Mouse (Mus musculus) gastrocnemius, postnatal 14 days (tissue): ENCODE measurements around the gene Gm10644. TPM values are rescaled to one million over a fixed set of nuclear protein-coding genes. Genes with fewer than 3 reads are reported as not detected.

Experiments
- DNase-seq: peaks from one replicate; pipeline ENCODE4 v3.0.0; 2021; ENCODE audit warnings: mixed read lengths
- intact Hi-C: fragments of 180-260 bp; cut with DNase I; formaldehyde crosslinking; loops from one replicate; pipeline ENCODE4 v1.15.1; 2025; ENCODE audit warnings: low total_unique reads
- microRNA-seq, 2 experiments: library from miRNA; unstranded; fragments of <30 nt; microRNA quantifications; one replicate each; pipeline ENCODE4 v1.2.0; 2021
- total RNA-seq, 2 experiments: library from RNA; stranded (reverse); gene quantifications; 2 replicates each; pipeline ENCODE4 v1.2.3; 2021

The Gm10644 gene
- total RNA-seq, 2 experiments from 2014 or later = 0.11 to 0.14 TPM

DNA sequence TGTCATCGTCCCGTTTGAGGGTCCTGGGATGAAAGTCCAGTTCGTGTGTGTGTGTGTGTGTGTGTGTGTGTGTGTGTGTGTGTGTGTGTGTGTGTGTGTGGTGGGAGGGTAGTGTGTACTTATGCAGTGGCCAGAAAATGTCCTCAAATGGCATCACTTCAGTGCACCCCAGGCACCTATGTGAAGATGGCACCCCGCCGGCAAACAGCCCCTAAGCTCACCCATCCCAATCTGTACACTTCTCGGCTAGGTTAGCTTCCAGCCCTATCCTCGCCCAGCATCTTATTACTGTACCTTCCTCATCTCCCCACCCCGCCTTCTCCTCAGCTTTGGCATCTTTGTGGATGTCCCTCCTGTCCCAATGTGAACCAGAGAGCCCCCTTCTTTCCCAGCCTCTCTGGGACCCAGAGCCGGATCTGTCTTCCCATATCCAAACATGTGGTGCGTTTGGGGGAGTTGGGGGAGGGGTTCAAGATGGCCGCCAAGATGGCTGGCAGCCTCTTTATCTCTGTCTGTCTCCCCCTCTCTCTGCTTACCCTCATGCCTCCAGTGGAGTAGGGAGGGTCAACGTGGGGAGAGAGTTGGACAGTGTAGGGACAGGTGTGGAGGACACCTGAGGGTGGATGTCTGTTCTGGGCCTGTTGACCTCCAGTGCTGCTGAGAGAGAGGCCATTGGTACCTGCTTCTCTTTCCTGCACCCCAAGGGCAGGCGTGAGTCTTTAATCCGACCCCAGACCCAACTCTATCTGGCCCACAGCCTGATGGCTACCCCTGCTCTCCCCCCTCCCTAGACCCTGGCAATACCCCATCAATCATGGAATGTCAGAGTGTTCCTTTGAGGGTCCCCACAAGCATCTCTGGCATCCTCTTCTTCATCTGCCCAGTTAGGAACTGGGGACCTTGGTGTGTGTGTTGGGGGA lies 53.2 kb downstream of the Gm10644 start:
- intact Hi-C loops = no loop called here
- DNase-seq = no peak

DNA sequence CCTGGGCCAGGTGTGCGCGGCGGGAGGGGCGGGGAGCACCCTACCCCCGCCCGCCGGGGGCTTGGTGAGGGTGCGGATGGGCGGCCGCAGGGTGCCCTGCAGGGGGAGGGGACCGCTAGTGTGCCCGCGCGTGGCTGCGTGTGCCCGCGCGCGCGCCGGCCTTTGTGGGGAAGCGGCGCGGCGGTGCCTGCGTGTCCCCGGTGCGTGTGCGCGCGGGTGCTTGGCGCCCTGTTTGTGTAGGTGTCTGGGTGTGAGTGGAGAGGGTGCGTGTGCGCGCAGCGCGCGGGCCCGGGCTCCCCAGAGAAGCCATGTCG lies 54.1 kb downstream of the Gm10644 start:
- DNase-seq = no peak
- intact Hi-C loops = no loop called here

DNA sequence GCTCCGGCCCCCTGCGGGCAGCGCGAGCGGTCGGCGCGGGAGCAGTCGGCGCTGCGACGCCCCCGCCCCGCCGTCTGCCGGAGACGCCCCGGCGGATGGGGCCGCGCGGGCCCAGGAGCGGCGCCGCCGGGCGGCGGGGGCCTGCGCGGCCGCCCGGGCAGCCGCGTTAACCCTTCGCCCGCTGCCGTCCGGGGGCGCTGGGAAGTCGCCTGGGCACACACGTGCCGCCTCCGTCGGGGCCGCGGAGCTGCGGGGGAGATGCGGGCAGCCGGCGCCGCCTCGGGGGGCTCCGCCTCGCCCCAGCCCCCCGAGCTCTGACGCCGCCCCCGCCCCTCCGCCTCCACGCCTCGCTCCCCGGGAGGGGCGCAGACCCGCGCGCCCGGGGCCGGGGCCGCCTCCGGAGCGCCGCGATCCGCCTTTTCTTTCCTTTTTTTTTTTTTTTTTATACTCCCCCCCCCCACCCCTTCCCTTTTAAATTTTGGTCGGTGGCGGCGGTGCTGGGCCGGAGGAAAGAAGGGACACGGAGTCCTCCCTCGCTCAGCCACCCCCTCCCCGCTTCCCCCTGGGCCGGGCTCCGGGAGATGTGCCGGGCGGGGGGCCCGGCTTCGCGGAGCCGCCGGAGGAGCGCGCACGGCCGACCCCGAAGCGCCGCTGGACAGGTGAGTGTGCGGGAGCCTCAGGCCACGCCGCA lies 54.6 kb downstream of the Gm10644 start:
- intact Hi-C loops = no loop called here
- no peak for DNase-seq

DNA sequence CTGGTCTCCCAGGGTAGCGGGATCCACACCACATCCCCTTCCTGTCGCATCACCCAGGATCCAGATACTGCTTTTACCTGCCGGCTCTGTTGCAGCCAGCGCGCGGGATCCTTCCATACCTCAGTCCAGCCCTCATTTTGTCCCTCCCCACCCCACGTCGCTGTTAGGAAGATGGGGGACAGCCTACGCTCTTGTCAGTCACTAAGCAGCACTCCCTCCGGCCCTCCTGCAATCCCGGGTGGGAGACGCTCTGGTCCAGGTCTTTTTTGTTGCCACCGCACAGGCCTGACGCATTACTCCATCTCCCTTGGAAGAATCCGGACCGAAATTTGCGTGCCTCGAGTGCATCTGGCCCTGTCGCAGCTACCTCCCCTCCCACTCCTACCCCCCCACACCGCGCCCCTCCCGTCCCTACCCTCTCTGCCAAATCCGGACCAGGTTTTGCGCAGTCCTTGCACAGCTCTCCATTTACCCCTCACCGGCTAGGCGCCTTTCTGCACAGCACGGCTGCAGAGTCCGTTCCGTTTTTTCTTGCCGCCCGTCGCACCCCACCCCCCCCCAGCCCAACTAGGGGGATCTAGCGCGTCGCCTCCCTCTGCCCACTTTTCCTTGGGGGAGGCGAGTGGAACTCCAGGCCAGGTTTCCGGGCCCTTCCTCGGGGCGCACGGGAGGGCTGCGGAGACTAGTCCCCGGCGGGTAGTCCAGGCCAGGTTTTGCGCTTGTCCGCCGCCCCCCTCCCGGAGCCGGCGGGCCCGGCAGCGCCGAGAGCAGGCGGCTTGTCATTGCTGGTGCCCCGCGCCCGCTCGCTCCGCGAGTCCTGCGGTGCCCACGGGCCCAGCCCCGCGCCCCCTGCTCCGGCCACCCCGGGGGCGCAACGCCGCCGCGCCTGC lies 55.4 kb downstream of the Gm10644 start, which contains the start of gene Adgrl1:
Gene Adgrl1 (plus strand): TSS at position 743 of the 890 bp plus-strand sequence.
- peak; percentile 90 for DNase-seq
- intact Hi-C loops = loop anchor here (5.0 kb wide), 1 partner anchor 177 kb away; no protein-coding TSS in a partner anchor

DNA sequence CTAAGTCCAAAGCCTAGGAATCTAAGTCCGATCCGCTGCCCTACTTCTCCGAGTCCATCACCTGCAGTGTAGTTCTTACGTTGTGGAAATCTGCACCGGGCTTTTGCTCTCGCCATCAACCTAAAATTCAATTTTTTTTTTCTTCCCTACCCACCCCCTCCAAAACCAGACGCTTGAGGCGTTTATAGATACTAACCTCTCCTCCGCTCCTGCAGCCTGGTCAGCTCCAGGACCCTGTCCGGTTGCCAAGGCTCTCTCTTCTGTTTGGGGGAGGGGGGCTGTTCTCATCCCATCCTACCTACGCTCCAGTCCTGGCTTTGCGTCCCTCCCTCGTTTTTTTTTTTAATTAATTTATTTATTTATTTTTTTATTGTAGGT lies 56.0 kb downstream of the Gm10644 start:
- intact Hi-C loops = loop anchor here (5.0 kb wide), 1 partner anchor 177 kb away; no protein-coding TSS in a partner anchor

DNA sequence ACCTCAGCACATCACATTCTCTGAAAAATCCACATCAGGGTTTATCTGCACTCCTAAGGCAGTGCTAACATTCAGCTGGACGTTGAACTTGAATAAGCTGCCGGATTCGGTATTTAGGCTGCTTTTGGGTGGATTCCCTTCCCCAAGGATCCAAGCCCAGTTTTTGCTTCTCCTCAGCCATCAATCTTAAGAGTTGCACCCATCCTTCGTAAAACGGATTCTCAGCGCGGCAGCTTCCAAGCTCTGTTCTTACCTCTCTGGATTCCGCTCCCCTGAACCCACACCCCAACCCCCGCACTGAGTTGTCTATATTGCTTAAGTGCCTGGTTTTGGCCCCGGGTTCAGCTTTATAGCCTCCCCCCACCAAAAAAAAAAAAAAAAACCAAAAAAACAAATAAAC lies 56.5 kb downstream of the Gm10644 start:
- no peak for DNase-seq
- intact Hi-C loops = loop anchor here (5.0 kb wide), 1 partner anchor 176 kb away; no protein-coding TSS in a partner anchor

More for the DNA sequence above, 56.0 kb downstream of the Gm10644 start:
- DNase-seq = peak; percentile 66

DNA sequence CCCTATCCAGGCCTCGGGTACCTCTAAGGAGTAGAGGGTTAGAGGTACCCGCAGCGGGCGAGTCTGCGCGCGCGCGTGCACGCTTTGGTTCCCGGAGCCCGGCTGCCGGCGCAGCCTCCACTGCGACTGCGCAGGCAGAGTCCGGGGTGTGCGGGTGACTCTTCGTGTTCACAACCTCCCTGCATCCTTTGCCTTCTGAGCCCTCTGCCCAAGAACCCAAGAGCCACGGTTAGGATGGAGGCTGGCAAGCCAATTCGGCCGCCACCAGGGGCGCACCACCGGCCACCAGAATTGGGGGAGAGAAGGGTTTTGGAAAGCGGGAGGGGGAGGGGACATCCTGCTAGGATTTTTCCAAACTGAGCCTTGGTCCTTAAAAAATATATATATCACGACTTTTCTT lies 57.8 kb downstream of the Gm10644 start:
- peak; percentile 55 for DNase-seq

DNA sequence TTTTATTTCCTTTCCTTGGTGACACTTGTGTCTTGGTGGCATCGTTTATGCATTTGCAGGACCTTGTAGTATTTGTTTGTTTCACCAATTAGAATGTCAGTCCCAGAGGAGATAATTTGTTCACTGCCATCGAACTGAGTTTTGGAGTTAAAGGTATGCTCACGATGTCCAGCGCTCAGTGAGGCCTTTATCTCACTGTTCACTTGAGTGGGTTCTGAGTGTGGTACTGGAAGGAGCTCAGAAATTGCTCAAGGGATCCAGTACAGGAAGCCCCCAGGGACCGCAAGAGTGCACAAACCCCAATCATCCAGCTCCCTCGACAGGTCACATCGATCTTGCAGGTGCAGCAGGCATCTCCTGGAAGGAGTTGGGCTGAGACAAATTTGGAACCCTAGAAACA lies 58.5 kb downstream of the Gm10644 start:
- intact Hi-C loops = loop anchor here (5.0 kb wide), 1 partner anchor 174 kb away; no protein-coding TSS in a partner anchor
- DNase-seq = no peak

More for the DNA sequence above, 57.8 kb downstream of the Gm10644 start:
- intact Hi-C loops = loop anchor here (5.0 kb wide), 1 partner anchor 175 kb away; no protein-coding TSS in a partner anchor

DNA sequence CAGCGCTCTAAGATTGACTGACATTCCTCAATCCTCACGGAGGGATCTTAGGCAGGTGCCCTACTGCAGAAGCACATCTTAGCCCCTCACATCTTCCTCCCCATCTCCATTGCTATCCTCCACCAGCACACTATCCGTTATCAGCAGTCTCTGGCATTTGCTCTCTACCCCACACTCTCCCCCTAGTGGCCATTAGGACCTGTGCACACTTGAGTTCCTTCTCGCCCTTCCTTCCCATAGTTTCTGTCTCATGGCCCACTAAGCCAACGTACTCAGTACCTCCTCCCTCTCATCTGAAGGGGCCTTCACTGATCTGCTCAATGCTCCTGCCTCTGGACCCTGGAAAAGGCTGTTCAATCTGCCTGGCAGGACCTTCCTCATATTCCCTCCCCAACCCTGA lies 59.1 kb downstream of the Gm10644 start:
- DNase-seq = peak; percentile 27
- intact Hi-C loops = loop anchor here (5.0 kb wide), 1 partner anchor 174 kb away; no protein-coding TSS in a partner anchor

DNA sequence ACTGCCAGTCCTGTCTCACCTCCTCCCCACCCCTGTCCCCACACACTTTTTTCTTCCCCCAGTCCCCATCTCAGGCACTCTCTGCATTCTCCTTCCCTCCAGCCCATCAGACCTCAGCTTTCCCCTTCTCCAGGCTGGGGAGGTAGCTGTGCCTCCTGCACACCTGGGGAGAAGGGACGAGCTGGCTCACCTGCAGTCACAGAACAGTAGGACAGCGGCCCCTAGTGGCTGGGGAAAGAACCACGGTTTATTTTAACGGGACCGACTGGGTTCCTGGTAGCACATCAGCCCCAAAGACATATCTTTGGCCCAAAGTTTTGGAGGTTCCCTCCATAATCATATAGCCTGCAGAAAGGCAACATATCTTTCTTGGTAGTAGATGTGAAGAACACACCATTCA lies 61.1 kb downstream of the Gm10644 start:
- intact Hi-C loops = loop anchor here (5.0 kb wide), 1 partner anchor 112 kb away; no protein-coding TSS in a partner anchor
- DNase-seq = peak; percentile 67

DNA sequence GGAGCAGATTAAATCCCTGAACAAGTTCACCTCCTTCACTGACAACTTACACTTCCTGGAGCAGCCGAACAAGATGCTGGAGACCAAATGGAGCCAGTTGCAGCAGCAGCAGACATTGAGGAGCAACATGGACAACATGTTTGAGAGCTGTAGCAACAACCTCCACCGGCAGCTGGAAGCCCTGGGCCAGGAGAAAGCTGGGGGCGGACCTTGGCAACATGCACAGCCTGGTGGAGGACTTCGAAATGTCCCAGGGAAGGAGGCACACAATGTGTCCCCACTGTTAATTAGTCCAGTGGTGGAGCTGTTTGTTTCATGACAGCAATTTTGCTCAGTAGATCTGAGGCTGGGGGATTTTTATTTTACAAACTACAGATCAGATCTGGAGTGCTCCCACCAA lies 62.9 kb downstream of the Gm10644 start:
- intact Hi-C loops = loop anchor here (5.0 kb wide), 1 partner anchor 110 kb away; no protein-coding TSS in a partner anchor
- DNase-seq = no peak

DNA sequence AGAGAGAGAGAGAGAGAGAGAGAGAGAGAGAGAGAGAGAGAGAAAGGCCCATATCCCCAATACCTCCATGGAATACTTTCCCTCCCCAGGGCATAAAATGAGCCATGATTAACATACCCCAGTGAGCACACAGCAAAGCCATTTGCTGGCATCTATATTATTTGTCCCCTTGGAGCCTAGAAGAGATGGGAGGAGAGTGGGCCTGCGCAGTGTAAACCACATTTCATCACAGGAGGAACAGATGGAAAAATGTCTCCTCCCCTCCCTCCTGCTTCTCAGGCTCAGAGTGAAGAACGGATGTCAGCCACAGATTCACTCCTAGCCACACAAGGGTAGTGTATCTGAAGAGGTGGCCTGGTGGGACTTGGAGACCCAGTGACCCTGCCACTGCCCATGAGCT lies 66.6 kb downstream of the Gm10644 start:
- intact Hi-C loops = no loop called here

More for the DNA sequence above, 66.6 kb downstream of the Gm10644 start:
- DNase-seq = no peak

Small RNA genes within 50 kb of the gene (microRNA-seq; reads per million reads assigned to microRNA genes)
- gene Gm44330 (0 reads per million in 2 experiments), gene Gm44450 (0 reads per million in 2 experiments)

Other genes with a start within 250 kb of the Gm10644 start
- 10 to 100 TPM; 11.0 to 14.7 TPM for gene Ddx39, start 240.0 kb downstream of the Gm10644 start, total RNA-seq
- gene Adgre5, start 213.9 kb downstream of the Gm10644 start, total RNA-seq = 10 to 100 TPM; 31.6 to 40.0 TPM
- 10 to 100 TPM; 16.2 to 17.2 TPM for gene Adgrl1, start 55.1 kb downstream of the Gm10644 start, total RNA-seq
- gene Asf1b, start 302 bp upstream of the Gm10644 start, total RNA-seq = 1 to 10 TPM; 2.0 to 3.1 TPM
- gene Prkaca, start 17.8 kb upstream of the Gm10644 start, total RNA-seq = 100 to 1,000 TPM; 319 to 324 TPM
- gene Samd1, start 42.5 kb upstream of the Gm10644 start, total RNA-seq = 10 to 100 TPM; 17.8 to 22.1 TPM
- gene 1700067K01Rik, start 46.3 kb upstream of the Gm10644 start, total RNA-seq = not detected
- gene 2210011C24Rik, start 57.0 kb upstream of the Gm10644 start, total RNA-seq = 1 to 10 TPM; 2.9 to 4.2 TPM
- gene Palm3, start 66.3 kb upstream of the Gm10644 start, total RNA-seq = under 1 TPM; 0.25 to 0.51 TPM
- gene Il27ra, start 87.4 kb upstream of the Gm10644 start, total RNA-seq = 1 to 10 TPM in 1 of 2 experiments, under 1 TPM in 1; 0.84 to 1.1 TPM
- not detected for gene Rln3, start 89.8 kb upstream of the Gm10644 start, total RNA-seq
- gene Gm10643, start 109.9 kb upstream of the Gm10644 start, total RNA-seq = 1 to 10 TPM; 2.6 TPM
- 1 to 10 TPM; 5.2 to 5.9 TPM for gene Rfx1, start 111.6 kb upstream of the Gm10644 start, total RNA-seq
- 1 to 10 TPM; 5.8 to 7.1 TPM for gene Dcaf15, start 149.6 kb upstream of the Gm10644 start, total RNA-seq
- gene Podnl1, start 170.8 kb upstream of the Gm10644 start, total RNA-seq = under 1 TPM in 1 of 2 experiments, not detected in 1; 0.10 TPM
- 10 to 100 TPM; 12.1 to 12.6 TPM for gene Cc2d1a, start 192.7 kb upstream of the Gm10644 start, total RNA-seq
- under 1 TPM; 0.27 to 0.62 TPM for gene 4930432K21Rik, start 192.8 kb upstream of the Gm10644 start, total RNA-seq
- under 1 TPM in 1 of 2 experiments, not detected in 1; 0.43 TPM for gene Nanos3, start 230.0 kb upstream of the Gm10644 start, total RNA-seq